Mouse (Mus musculus) heart, embryonic 10.5 days (tissue): ENCODE data around the gene Mas1. TPM values are rescaled to one million over a fixed set of nuclear protein-coding genes. Genes with fewer than 3 reads are reported as not detected.

ENCODE experiments used
- DNase-seq: peaks from one replicate; pipeline ENCODE4 v3.0.0-alpha.2; 2017; ENCODE audit warnings: low spot score
- H3K27ac ChIP-seq: fragments of 300-500 bp; sonication (generic); 2 replicates; pipeline ENCODE4 v1.5.1; 2016; ENCODE audit warnings: mild to moderate bottlenecking
- H3K27me3 ChIP-seq: fragments of 300-500 bp; sonication (generic); 2 replicates; pipeline ENCODE4 v1.6.1; 2016; ENCODE audit warnings: mild to moderate bottlenecking; ENCODE audit not compliant: poor library complexity, insufficient read depth, severe bottlenecking
- H3K36me3 ChIP-seq: fragments of 300-500 bp; sonication (generic); 2 replicates; pipeline ENCODE4 v1.6.1; 2016; ENCODE audit warnings: mild to moderate bottlenecking, moderate library complexity
- H3K4me1 ChIP-seq: fragments of 300-500 bp; sonication (generic); 2 replicates; pipeline ENCODE4 v1.6.1; 2016; ENCODE audit warnings: mild to moderate bottlenecking
- H3K4me3 ChIP-seq: fragments of 300-500 bp; sonication (generic); 2 replicates; pipeline ENCODE4 v1.5.1; 2016; ENCODE audit warnings: mild to moderate bottlenecking, moderate library complexity
- H3K9me3 ChIP-seq: fragments of 300-500 bp; sonication (generic); 2 replicates; pipeline ENCODE4 v1.6.1; 2016; ENCODE audit warnings: mild to moderate bottlenecking, moderate library complexity
- WGBS: fragments of 180-500 bp; shearing (Covaris S2); methylation state at CpG from one replicate; pipeline ENCODE4 v1.1.7; 2016; 5-methylcytosine and 5-hydroxymethylcytosine counted together
- polyA plus RNA-seq: library from polyadenylated mRNA; unstranded; fragments of >200 nt; fragmentation: Nextera tagmentation; extraction: Ambion mirVana; gene quantifications from 2 replicates; pipeline ENCODE4 v1.2.1, GENCODE M21; 2016

Gene Mas1
- polyA plus RNA-seq, result 0.30 and 0.36 TPM in 2 replicates

GRCm38 (mm10) chr17:12868043-12868442 lies at the start of gene Mas1:
TSS of gene Mas1 (minus strand) at chr17:12868143.
- H3K4me3 ChIP-seq, result no peak within 1 kb of the TSS; the same call in 1 of the 2 replicates
- H3K9me3 ChIP-seq, result no peaks in the 10 kb centered on the region
- 39% methylated on average over 2 of the region's 2 CpGs for WGBS
- H3K4me1 ChIP-seq, result peaks cover 17% of the 10 kb centered on the region
- H3K36me3 ChIP-seq, result no peaks in the 10 kb centered on the region
- no peak for DNase-seq
- peak within 1 kb of the TSS; percentile 47 for H3K27ac ChIP-seq
- peaks cover 16% of the 10 kb centered on the region; the same call in 1 of the 2 replicates for H3K27me3 ChIP-seq

DNA sequence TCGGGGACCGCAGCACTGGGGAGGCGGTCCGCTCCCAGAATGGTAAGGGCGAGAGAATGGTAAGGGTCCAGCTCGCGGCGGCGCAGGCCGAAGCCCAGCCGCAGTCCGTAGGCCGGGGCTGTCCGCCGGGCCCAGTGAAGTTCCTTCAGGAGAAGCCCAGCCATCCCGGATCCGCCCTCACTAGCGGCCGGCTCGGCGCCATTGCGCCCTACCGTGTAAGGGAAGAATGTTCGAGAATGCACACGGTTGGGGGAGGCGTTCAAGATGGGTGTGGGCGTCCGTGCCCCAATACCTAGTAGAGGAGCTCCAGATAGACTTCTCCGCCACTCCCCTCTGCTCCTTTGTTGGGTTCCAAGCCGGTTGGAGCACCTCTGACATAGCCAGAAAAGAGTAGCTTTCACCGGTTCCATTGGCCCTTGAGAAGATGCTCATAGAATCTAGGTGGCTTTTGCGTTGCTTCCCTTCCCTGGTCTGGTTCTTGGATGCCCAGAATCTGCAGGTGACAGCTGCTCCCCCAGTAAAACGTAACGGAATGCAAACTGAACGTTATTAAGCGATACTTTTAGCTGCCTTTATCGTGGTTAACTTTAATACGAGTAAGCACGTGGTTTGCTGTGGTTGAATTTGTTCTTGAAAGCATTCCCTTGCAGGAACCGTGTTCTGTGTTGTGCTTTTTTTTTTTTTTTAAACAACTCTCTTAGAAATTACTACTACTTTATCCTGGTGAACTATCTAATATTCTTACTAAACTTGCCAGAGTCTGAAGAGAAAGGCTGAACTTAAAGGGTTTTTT lies 48.8 kb upstream of the Mas1 start:
- H3K4me1 ChIP-seq, result peaks cover 8% of the 10 kb centered on the region; the same call in 1 of the 2 replicates
- under 1% methylated on average over 40 of the region's 40 CpGs for WGBS
- H3K9me3 ChIP-seq, result no peaks in the 10 kb centered on the region
- H3K27ac ChIP-seq, result peak overlapping the region; percentile 98
- DNase-seq, result peak; percentile 89
- no peaks in the 10 kb centered on the region for H3K27me3 ChIP-seq
- H3K36me3 ChIP-seq, result peaks cover 66% of the 10 kb centered on the region
- H3K4me3 ChIP-seq, result peak overlapping the region; percentile 91

- Histone ChIP-seq H3K4me1 (peaks cover 8% of the 10 kb centered on the region; the same call in 1 of the 2 replicates), H3K4me3 (peak within 1 kb of the TSS; percentile 91), H3K27me3 (no peaks in the 10 kb centered on the region), H3K27ac (peak within 1 kb of the TSS; percentile 98), H3K9me3 (no peaks in the 10 kb centered on the region), H3K36me3 (peaks cover 65% of the 10 kb centered on the region)
- under 1% methylated on average over 56 of the region's 56 CpGs for WGBS
- DNase-seq, result peak; percentile 100
These were observed 48.1 kb upstream of the Mas1 start, which contains the start of gene Mrpl18 for GRCm38 (mm10) chr17:12915881-12916583. TSS of gene Mrpl18 (minus strand) at chr17:12916345.

- H3K4me1 ChIP-seq, result peaks cover 8% of the 10 kb centered on the region; the same call in 1 of the 2 replicates
- peaks cover 65% of the 10 kb centered on the region for H3K36me3 ChIP-seq
- no peaks in the 10 kb centered on the region for H3K27me3 ChIP-seq
- no peaks in the 10 kb centered on the region for H3K9me3 ChIP-seq
- H3K4me3 ChIP-seq, result peak within 1 kb of the TSS; percentile 91
- WGBS, result 1% methylated on average over 18 of the region's 18 CpGs
- DNase-seq, result no peak
- H3K27ac ChIP-seq, result peak within 1 kb of the TSS; percentile 98
These were observed 47.5 kb upstream of the Mas1 start, which contains the start of gene Tcp1 for GRCm38 (mm10) chr17:12915488-12915880. TSS of gene Tcp1 (plus strand) at chr17:12915701.

DNA sequence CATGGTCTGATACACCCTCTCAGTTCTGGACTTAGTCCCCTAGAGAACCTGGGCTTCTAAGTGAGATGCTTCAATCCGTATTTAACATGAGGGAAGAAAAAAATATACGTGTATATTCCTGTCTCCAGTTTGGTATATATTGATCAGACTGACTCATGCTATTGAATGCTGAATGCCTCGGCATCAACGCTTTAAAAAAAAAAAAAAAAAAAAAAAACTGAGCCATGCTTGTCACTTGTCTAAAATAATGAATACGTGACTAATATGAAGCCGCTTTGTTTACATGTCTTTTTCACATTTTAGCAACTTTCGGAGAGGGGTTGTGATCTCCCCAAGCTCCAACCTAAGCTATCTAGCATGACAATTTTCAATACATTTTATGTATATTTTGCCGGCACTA lies 42.4 kb upstream of the Mas1 start:
- Histone ChIP-seq H3K36me3 (peaks cover 48% of the 10 kb centered on the region), H3K4me1 (peaks cover 6% of the 10 kb centered on the region; the same call in 1 of the 2 replicates), H3K27ac (no peak overlapping the region), H3K4me3 (no peak overlapping the region), H3K9me3 (no peaks in the 10 kb centered on the region), H3K27me3 (no peaks in the 10 kb centered on the region)
- no peak for DNase-seq
- 85% methylated on average over 8 of the region's 8 CpGs for WGBS

DNA sequence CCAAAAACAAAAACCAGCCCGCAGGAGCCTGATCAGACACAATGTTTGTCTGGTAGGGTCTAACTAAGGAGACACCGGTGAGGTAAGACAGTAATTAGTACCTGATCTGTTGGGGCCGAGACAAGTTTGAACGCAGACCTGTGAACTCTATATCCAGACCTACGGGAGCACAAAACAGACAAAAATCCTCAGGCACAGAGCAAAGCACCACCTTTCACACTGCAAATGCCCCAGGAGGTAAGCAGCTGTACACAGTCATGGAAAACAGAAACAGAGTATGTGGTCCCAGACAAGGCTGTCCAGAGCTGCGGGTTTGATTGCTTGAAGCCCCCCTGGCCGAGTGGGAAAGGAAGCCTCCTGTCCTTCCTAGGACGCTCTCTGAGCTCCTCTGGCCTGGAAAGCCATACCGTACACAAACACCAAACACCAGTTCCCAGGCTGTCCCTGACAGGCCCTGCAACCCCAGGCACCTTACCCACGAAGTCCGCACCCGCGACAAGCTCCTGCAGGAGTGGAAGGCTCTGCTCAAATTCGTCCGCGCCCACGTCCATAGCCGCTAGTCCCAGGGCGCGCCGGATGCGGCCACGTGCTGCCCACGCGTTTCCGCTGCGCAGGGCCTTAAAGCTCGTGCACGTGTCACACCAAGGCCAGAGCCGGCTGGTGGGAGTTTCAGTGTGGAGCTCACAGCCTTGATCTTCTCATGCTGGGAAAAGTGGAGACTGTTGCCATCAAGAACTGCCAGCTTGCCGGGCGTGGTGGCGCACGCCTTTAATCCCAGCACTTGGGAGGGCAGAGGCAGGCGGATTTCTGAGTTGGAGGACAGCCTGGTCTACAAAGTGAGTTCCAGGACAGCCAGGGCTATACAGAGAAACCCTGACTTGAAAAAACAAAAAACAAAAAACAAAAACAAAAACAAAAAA lies 41.7 kb upstream of the Mas1 start, which contains the start of gene Pnldc1:
TSS of gene Pnldc1 (minus strand) at position 870 of the 920 bp plus-strand sequence.
- DNase-seq, result no peak
- H3K9me3 ChIP-seq, result no peaks in the 10 kb centered on the region
- H3K4me1 ChIP-seq, result no peaks in the 10 kb centered on the region
- no peak within 1 kb of the TSS for H3K4me3 ChIP-seq
- no peak within 1 kb of the TSS for H3K27ac ChIP-seq
- 67% methylated on average over 35 of the region's 35 CpGs for WGBS
- H3K27me3 ChIP-seq, result no peaks in the 10 kb centered on the region
- peaks cover 55% of the 10 kb centered on the region for H3K36me3 ChIP-seq

DNA sequence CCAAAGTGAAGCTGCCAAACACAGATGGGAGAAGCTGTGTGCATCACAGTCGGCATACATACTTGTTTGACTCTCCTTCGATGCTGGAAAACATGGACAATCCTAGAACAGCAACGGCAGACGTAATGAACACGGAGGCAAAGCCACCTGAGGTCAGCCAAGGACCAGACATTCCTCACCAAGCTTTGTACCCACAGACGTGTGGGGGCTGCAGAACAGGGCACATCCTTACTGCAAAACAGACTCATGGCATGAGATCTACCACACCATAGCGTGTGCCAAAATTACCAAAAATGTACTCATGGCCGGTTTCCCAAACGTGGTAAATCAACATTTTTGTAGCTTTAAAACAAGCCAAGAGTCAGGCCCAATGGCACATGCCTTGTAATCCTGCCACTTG lies 38.5 kb upstream of the Mas1 start:
- no peaks in the 10 kb centered on the region for H3K27me3 ChIP-seq
- WGBS, result 87% methylated on average over 9 of the region's 9 CpGs
- no peaks in the 10 kb centered on the region for H3K9me3 ChIP-seq
- H3K27ac ChIP-seq, result no peak overlapping the region
- no peak overlapping the region for H3K4me3 ChIP-seq
- DNase-seq, result no peak
- H3K36me3 ChIP-seq, result peaks cover 41% of the 10 kb centered on the region
- 0 out of 2 replicates have a peak, but pooled peaks cover 5% of the 10 kb centered on the region for H3K4me1 ChIP-seq

DNA sequence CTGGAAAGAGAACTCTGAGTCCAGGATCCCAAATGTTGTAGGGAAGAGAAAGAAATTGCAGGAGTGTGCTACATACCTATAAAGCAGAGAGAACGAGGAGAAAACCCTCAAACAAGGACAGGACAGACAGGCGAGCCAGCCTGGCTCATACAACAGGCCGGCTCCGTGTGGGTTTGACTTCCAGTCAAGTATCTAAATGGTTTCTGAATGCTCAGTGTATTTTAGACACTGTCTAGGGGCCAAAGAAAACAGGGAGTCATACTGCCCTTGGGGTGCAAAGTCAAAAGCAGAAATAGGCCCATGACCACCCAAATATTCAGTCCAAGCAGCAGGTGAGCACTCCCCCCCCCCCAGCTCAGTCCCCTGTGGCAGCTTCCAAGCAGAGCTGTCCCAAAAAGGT lies 37.9 kb upstream of the Mas1 start:
- WGBS, result 89% methylated on average over 4 of the region's 4 CpGs

DNA sequence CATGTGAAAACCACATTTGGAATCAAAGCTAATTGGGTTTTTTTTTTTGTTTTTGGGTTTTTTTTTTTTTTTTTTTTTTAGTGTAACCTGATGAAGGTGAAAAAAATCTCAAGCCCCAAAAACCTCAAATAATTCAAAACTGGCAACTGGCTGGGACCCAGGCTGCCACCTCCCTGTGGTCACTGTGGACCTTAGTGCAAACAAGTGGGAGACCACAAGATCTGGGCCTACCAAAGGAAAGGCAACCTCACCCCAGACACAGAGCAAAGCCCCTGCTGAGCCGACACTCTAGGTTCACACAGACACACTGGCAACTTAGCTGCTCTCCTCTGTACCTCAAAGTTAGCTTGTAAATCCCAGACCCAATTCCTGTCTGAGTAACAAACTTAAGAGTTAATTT lies 36.4 kb upstream of the Mas1 start:
- Histone ChIP-seq H3K9me3 (no peaks in the 10 kb centered on the region), H3K4me3 (no peak overlapping the region), H3K27me3 (no peaks in the 10 kb centered on the region), H3K4me1 (0 out of 2 replicates have a peak, but pooled peaks cover 5% of the 10 kb centered on the region), H3K36me3 (peaks cover 46% of the 10 kb centered on the region), H3K27ac (no peak overlapping the region)
- DNase-seq, result no peak
- 79% methylated on average over 1 of the region's 1 CpGs for WGBS

More for the DNA sequence above, 37.9 kb upstream of the Mas1 start:
- Histone ChIP-seq H3K9me3 (no peaks in the 10 kb centered on the region), H3K4me3 (no peak overlapping the region), H3K4me1 (0 out of 2 replicates have a peak, but pooled peaks cover 5% of the 10 kb centered on the region), H3K27ac (no peak overlapping the region), H3K27me3 (no peaks in the 10 kb centered on the region), H3K36me3 (peaks cover 42% of the 10 kb centered on the region)
- DNase-seq, result no peak

GRCm38 (mm10) chr17:12903372-12904333 lies 35.7 kb upstream of the Mas1 start:
- peaks cover 50% of the 10 kb centered on the region for H3K36me3 ChIP-seq
- H3K27me3 ChIP-seq, result no peaks in the 10 kb centered on the region
- no peak for DNase-seq
- H3K27ac ChIP-seq, result no peak overlapping the region
- no peak overlapping the region for H3K4me3 ChIP-seq
- 68% methylated on average over 11 of the region's 12 CpGs for WGBS
- 0 out of 2 replicates have a peak, but pooled peaks cover 5% of the 10 kb centered on the region for H3K4me1 ChIP-seq
- no peaks in the 10 kb centered on the region for H3K9me3 ChIP-seq

GRCm38 (mm10) chr17:12902291-12902690 lies 34.3 kb upstream of the Mas1 start:
- peaks cover 54% of the 10 kb centered on the region for H3K36me3 ChIP-seq
- 0 out of 2 replicates have a peak, but pooled peaks cover 5% of the 10 kb centered on the region for H3K4me1 ChIP-seq
- no peak for DNase-seq
- H3K27ac ChIP-seq, result no peak overlapping the region
- WGBS, result 94% methylated on average over 6 of the region's 6 CpGs
- H3K27me3 ChIP-seq, result no peaks in the 10 kb centered on the region
- H3K9me3 ChIP-seq, result no peaks in the 10 kb centered on the region
- no peak overlapping the region for H3K4me3 ChIP-seq
